Mouse (Mus musculus) liver, adult 2 months (tissue): Measurements from ENCODE around the gene Slc25a24. TPM values are rescaled to one million over a fixed set of nuclear protein-coding genes. Genes with fewer than 3 reads are reported as not detected.

Experiments used
- DNase-seq: peaks from one replicate; pipeline ENCODE4 v3.0.0-alpha.2; 2011; ENCODE audit warnings: low read depth, low spot score; ENCODE audit errors: extremely low read depth
- H3K27ac ChIP-seq: fragments of 200-500 bp; replicated peaks from 2 replicates; pipeline ENCODE4 v1.5.1; 2012; ENCODE audit warnings: low read depth, mild to moderate bottlenecking, control low read depth, inconsistent platforms, low read length; ENCODE audit not compliant: insufficient read depth
- H3K27me3 ChIP-seq: fragments of 200-500 bp; 2 replicates; pipeline ENCODE4 v1.6.1; 2012; ENCODE audit warnings: mild to moderate bottlenecking, moderate library complexity, low read length, inconsistent platforms; ENCODE audit not compliant: control insufficient read depth, insufficient read depth
- H3K36me3 ChIP-seq: fragments of 200-500 bp; 2 replicates; pipeline ENCODE4 v1.6.1; 2012; ENCODE audit warnings: low read length, inconsistent platforms; ENCODE audit not compliant: control insufficient read depth, insufficient read depth
- H3K4me1 ChIP-seq: fragments of 200-500 bp; 2 replicates; pipeline ENCODE4 v1.6.1; 2011; ENCODE audit warnings: low read length; ENCODE audit not compliant: control insufficient read depth, insufficient read depth
- H3K4me3 ChIP-seq: fragments of 200-500 bp; 2 replicates; pipeline ENCODE4 v1.5.1; 2011; ENCODE audit warnings: low read depth, mild to moderate bottlenecking, control low read depth, low read length, moderate library complexity; ENCODE audit not compliant: insufficient read depth
- H3K79me2 ChIP-seq: fragments of 200-500 bp; 2 replicates; pipeline ENCODE4 v1.6.1; 2012; ENCODE audit warnings: inconsistent platforms, mild to moderate bottlenecking, low read length, moderate library complexity; ENCODE audit not compliant: control insufficient read depth, insufficient read depth
- H3K9ac ChIP-seq: fragments of 200-500 bp; 2 replicates; pipeline ENCODE4 v1.6.1; 2012; ENCODE audit warnings: low read depth, mild to moderate bottlenecking, control low read depth, inconsistent platforms, low read length
- CTCF ChIP-seq: fragments of 200-500 bp; IDR thresholded peaks from 2 replicates; pipeline ENCODE4 v1.5.1; 2011; ENCODE audit warnings: low read depth, low read length, control low read depth
- POLR2A ChIP-seq: fragments of 200-500 bp; IDR thresholded peaks from 2 replicates; pipeline ENCODE4 v1.6.1; 2011; ENCODE audit warnings: low read length, control low read depth; ENCODE audit not compliant: insufficient read depth; ENCODE audit errors: extremely low read depth
- polyA plus RNA-seq: library from polyadenylated mRNA; depleted of rRNA; stranded (reverse); fragments of >200 nt; gene quantifications from 2 replicates; pipeline ENCODE4 v1.2.3, GENCODE M21; 2012; rRNA removed
- total RNA-seq: library from RNA; depleted of rRNA; stranded (reverse); fragments of >200 nt; gene quantifications from 2 replicates; pipeline ENCODE4 v1.2.3, GENCODE M21; 2014; rRNA removed

Gene Slc25a24
- total and polyA plus RNA-seq, 2 experiments, result 0.28 to 2.1 TPM

DNA sequence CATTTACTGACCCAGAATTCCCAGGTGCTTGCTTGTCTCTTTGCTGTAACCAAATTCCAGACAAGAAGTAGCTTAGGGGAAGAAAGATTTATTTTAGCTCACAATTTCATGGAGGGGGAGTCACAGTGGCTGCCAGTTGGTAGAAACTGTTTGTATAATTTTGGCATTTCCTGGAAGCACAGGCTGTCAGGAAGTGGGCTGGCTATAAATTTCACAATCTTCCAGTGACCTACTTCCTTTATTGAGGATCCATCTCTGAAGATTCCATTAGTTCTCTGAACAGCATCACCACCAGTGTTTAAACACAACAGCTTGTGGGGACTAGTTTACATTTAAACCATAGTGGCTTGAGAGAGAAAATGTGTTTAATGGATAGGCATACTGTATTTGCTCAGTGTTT lies 93.4 kb downstream of the Slc25a24 start:
- TF ChIP-seq POLR2A (no peak), CTCF (no peak)
- Histone ChIP-seq H3K27me3 (no peaks in the 10 kb centered on the region), H3K27ac (no peak overlapping the region), H3K36me3 (no peaks in the 10 kb centered on the region), H3K4me3 (no peak overlapping the region), H3K79me2 (no peaks in the 10 kb centered on the region), H3K4me1 (no peaks in the 10 kb centered on the region), H3K9ac (no peak overlapping the region)
- DNase-seq, result no peak

Other genes starting within 250 kb of the Slc25a24 start
- gene Fndc7, start 233.1 kb upstream of the Slc25a24 start, total RNA-seq, result 0.09 and 0.13 TPM in 2 replicates
- 0.02 and 0.09 TPM in 2 replicates for gene Fndc7, start 233.1 kb upstream of the Slc25a24 start, polyA plus RNA-seq
- gene Prpf38b, start 211.4 kb upstream of the Slc25a24 start, total RNA-seq, result 22.8 and 25.7 TPM in 2 replicates
- 13.8 and 17.2 TPM in 2 replicates for gene Prpf38b, start 211.4 kb upstream of the Slc25a24 start, polyA plus RNA-seq
- gene Henmt1, start 183.3 kb upstream of the Slc25a24 start, total RNA-seq, result not detected in 2 replicates
- not detected in 2 replicates for gene Henmt1, start 183.3 kb upstream of the Slc25a24 start, polyA plus RNA-seq
- gene Gm9857, start 182.7 kb upstream of the Slc25a24 start, total RNA-seq, result not detected in 2 replicates
- not detected in 2 replicates for gene Gm9857, start 182.7 kb upstream of the Slc25a24 start, polyA plus RNA-seq
- gene Fam102b, start 95.5 kb upstream of the Slc25a24 start, total RNA-seq, result 1.8 and 2.1 TPM in 2 replicates
- 0.19 and 0.28 TPM in 2 replicates for gene Fam102b, start 95.5 kb upstream of the Slc25a24 start, polyA plus RNA-seq
- not detected in 2 replicates for gene Slc25a54, start 42.7 kb upstream of the Slc25a24 start, total RNA-seq
- not detected in 2 replicates for gene Slc25a54, start 42.7 kb upstream of the Slc25a24 start, polyA plus RNA-seq
- gene Vav3, start 217.5 kb downstream of the Slc25a24 start, total RNA-seq, result 2.6 and 3.0 TPM in 2 replicates
- 0.21 and 0.29 TPM in 2 replicates for gene Vav3, start 217.5 kb downstream of the Slc25a24 start, polyA plus RNA-seq